Mouse (Mus musculus): ENCODE results near the gene Ccnt2.
"Not testable (repeated sequence)": the region's sequence is repeated elsewhere in the genome, so short reads cannot be mapped to it uniquely, and the experiment has no call there.

The Ccnt2 gene

GRCm38 (mm10) chr1:127773803-127774500, at the start of gene Ccnt2:
Gene Ccnt2 (plus strand): TSS chr1:127774164.
- DNase-seq: peak; percentile 99

GRCm38 (mm10) chr1:127729096-127729495, 44.9 kb upstream of the Ccnt2 start, which contains the start of gene Acmsd:
Gene Acmsd (plus strand): TSS chr1:127729413.
- DNase-seq: peak; percentile 80

- DNase-seq: no peak
Observed at GRCm38 (mm10) chr1:127731086-127731485, 42.9 kb upstream of the Ccnt2 start.

- peak; percentile 68 for DNase-seq
Observed at GRCm38 (mm10) chr1:127732435-127732834, 41.5 kb upstream of the Ccnt2 start.

- DNase-seq: peak; percentile 21
Observed at GRCm38 (mm10) chr1:127732841-127733240, 41.1 kb upstream of the Ccnt2 start.

GRCm38 (mm10) chr1:127735356-127735755, 38.6 kb upstream of the Ccnt2 start:
- DNase-seq: peak; percentile 36

- no peak for DNase-seq
Observed at GRCm38 (mm10) chr1:127750401-127751102, 23.4 kb upstream of the Ccnt2 start.

GRCm38 (mm10) chr1:127755806-127756205, 18.2 kb upstream of the Ccnt2 start:
- no peak for DNase-seq

GRCm38 (mm10) chr1:127756331-127757163, 17.4 kb upstream of the Ccnt2 start:
- DNase-seq: no peak

- not testable (repeated sequence) for DNase-seq
Observed at GRCm38 (mm10) chr1:127757164-127757545, 16.8 kb upstream of the Ccnt2 start.

GRCm38 (mm10) chr1:127765468-127765867, 8.5 kb upstream of the Ccnt2 start:
- no peak for DNase-seq

- no peak for DNase-seq
Observed at GRCm38 (mm10) chr1:127766741-127767140, 7.2 kb upstream of the Ccnt2 start.

- DNase-seq: no peak
Observed at GRCm38 (mm10) chr1:127773198-127773802, 664 bp upstream of the Ccnt2 start.

GRCm38 (mm10) chr1:127774501-127774880, 527 bp downstream of the Ccnt2 start:
- no peak for DNase-seq

GRCm38 (mm10) chr1:127775206-127775720, 1.3 kb downstream of the Ccnt2 start:
- no peak for DNase-seq

- DNase-seq: no peak
Observed at GRCm38 (mm10) chr1:127776246-127776645, 2.3 kb downstream of the Ccnt2 start.

GRCm38 (mm10) chr1:127778611-127779010, 4.6 kb downstream of the Ccnt2 start:
- no peak for DNase-seq

GRCm38 (mm10) chr1:127780142-127780541, 6.2 kb downstream of the Ccnt2 start:
- no peak for DNase-seq

- DNase-seq: no peak
Observed at GRCm38 (mm10) chr1:127780849-127781248, 6.9 kb downstream of the Ccnt2 start.

GRCm38 (mm10) chr1:127783862-127784261, 9.9 kb downstream of the Ccnt2 start:
- no peak for DNase-seq

GRCm38 (mm10) chr1:127785882-127786281, 11.9 kb downstream of the Ccnt2 start:
- no peak for DNase-seq

GRCm38 (mm10) chr1:127788943-127789342, 15.0 kb downstream of the Ccnt2 start:
- DNase-seq: no peak

- DNase-seq: no peak
Observed at GRCm38 (mm10) chr1:127793459-127793858, 19.5 kb downstream of the Ccnt2 start.

Data from kidney, adult 11 months (tissue).